ENCODE assay signal across 7 mouse cellular contexts in genomic region chr11:3963610-3964415, GRCm38 (mm10). TPM values are rescaled to one million over a fixed set of nuclear protein-coding genes. Genes with fewer than 3 reads are reported as not detected.
DNase-seq lines count a peak whose midpoint lies in the region; ATAC-seq and TF ChIP-seq lines count a peak whose summit lies in the region.

Gene Pes1, plus strand, starts transcription at chr11:3963975.

- peaks cover 22% of the 10 kb centered on the region for H3K36me3 ChIP-seq in embryonic facial prominence, embryonic 10.5 days (replicated peaks)
- 0 out of 2 replicates have a peak, but pooled peaks cover 4% of the 10 kb centered on the region for H3K36me3 ChIP-seq in intestine, postnatal 0 days (ENCODE audit: control insufficient read depth, insufficient read depth)
- H3K36me3 ChIP-seq in midbrain, embryonic 12.5 days = peaks cover 7% of the 10 kb centered on the region
- H3K36me3 ChIP-seq in small intestine, adult 2 months (ENCODE audit: control insufficient read depth, insufficient read depth, low read length) = no peaks in the 10 kb centered on the region

- H3K9ac ChIP-seq in intestine, postnatal 0 days (ENCODE audit: low read depth, low read length) = peak within 1 kb of the TSS; percentile 59
- peak within 1 kb of the TSS; percentile 76 for H3K9ac ChIP-seq in midbrain, embryonic 12.5 days (replicated peaks)

- no peak for TF ChIP-seq CTCF in intestine, postnatal 0 days (IDR thresholded peaks at IDR 0.05; ENCODE audit: low read depth)
- no peak for TF ChIP-seq CTCF in small intestine, adult 2 months (IDR thresholded peaks at IDR 0.05; ENCODE audit: extremely low read depth, insufficient read length, insufficient replicate concordance, low read depth, low read length)

- H3K9me3 ChIP-seq in embryonic facial prominence, embryonic 10.5 days = no peaks in the 10 kb centered on the region
- H3K9me3 ChIP-seq in intestine, postnatal 0 days (ENCODE audit: control insufficient read depth) = no peaks in the 10 kb centered on the region
- H3K9me3 ChIP-seq in midbrain, embryonic 12.5 days = no peaks in the 10 kb centered on the region

- peak; percentile 34; the same call in 1 of the 2 replicates for TF ChIP-seq POLR2A in small intestine, adult 2 months (IDR thresholded peaks at IDR 0.05; ENCODE audit: low read depth, low read length)

- peaks cover 19% of the 10 kb centered on the region for H3K4me1 ChIP-seq in embryonic facial prominence, embryonic 10.5 days
- peaks cover 3% of the 10 kb centered on the region; the same call in 1 of the 2 replicates for H3K4me1 ChIP-seq in intestine, postnatal 0 days (replicated peaks; ENCODE audit: control insufficient read depth, insufficient read depth, low read length)
- H3K4me1 ChIP-seq in midbrain, embryonic 12.5 days = peaks cover 16% of the 10 kb centered on the region
- peaks cover 3% of the 10 kb centered on the region; the same call in 1 of the 2 replicates for H3K4me1 ChIP-seq in small intestine, adult 2 months (ENCODE audit: control insufficient read depth, insufficient read depth, insufficient read length, low read length)

- 1% methylated on average over 31 of the region's 31 CpGs for WGBS in embryonic facial prominence, embryonic 10.5 days
- WGBS in intestine, postnatal 0 days = under 1% methylated on average over 31 of the region's 31 CpGs
- under 1% methylated on average over 31 of the region's 31 CpGs for WGBS in midbrain, embryonic 12.5 days
- WGBS in small intestine, adult 2 months = under 1% methylated on average over 31 of the region's 31 CpGs

- DNase-seq in adrenal gland, postnatal 10 days = peak; percentile 84
- peak; percentile 80 for DNase-seq in embryonic facial prominence, embryonic 10.5 days (ENCODE audit: low spot score)
- DNase-seq in gonadal fat pad, adult 2 months (ENCODE audit: low read depth) = peak; percentile 45
- peak; percentile 71 for DNase-seq in left cerebral cortex, postnatal 4 days

- H3K4me2 ChIP-seq in intestine, postnatal 0 days (replicated peaks; ENCODE audit: low read depth) = peak within 1 kb of the TSS; percentile 77
- peak within 1 kb of the TSS; percentile 90 for H3K4me2 ChIP-seq in midbrain, embryonic 12.5 days (replicated peaks)

- H3K4me3 ChIP-seq in embryonic facial prominence, embryonic 10.5 days = peak within 1 kb of the TSS; percentile 85
- peak within 1 kb of the TSS; percentile 64 for H3K4me3 ChIP-seq in intestine, postnatal 0 days (ENCODE audit: low read depth, low read length)
- peak within 1 kb of the TSS; percentile 89 for H3K4me3 ChIP-seq in midbrain, embryonic 12.5 days
- H3K4me3 ChIP-seq in small intestine, adult 2 months (ENCODE audit: low read depth, low read length) = peak within 1 kb of the TSS; percentile 94

- ATAC-seq in intestine, postnatal 0 days = peak; percentile 89
- peak; percentile 94 for ATAC-seq in midbrain, embryonic 12.5 days (ENCODE audit: low FRiP score, low read depth)

- H3K27ac ChIP-seq in embryonic facial prominence, embryonic 10.5 days (replicated peaks) = peak within 1 kb of the TSS; percentile 90
- H3K27ac ChIP-seq in intestine, postnatal 0 days (ENCODE audit: low read depth, low read length) = peak within 1 kb of the TSS; percentile 68
- peak within 1 kb of the TSS; percentile 54 for H3K27ac ChIP-seq in midbrain, embryonic 12.5 days (replicated peaks)
- H3K27ac ChIP-seq in small intestine, adult 2 months (ENCODE audit: insufficient read depth, low read depth, low read length) = peak within 1 kb of the TSS; percentile 39; the same call in 1 of the 2 replicates

- H3K27me3 ChIP-seq in embryonic facial prominence, embryonic 10.5 days (replicated peaks; ENCODE audit: low read depth, poor library complexity, severe bottlenecking) = no peaks in the 10 kb centered on the region
- no peaks in the 10 kb centered on the region for H3K27me3 ChIP-seq in intestine, postnatal 0 days (replicated peaks; ENCODE audit: control insufficient read depth, insufficient read depth, low read length)
- H3K27me3 ChIP-seq in midbrain, embryonic 12.5 days = 0 out of 2 replicates have a peak, but pooled peaks cover 6% of the 10 kb centered on the region
- no peaks in the 10 kb centered on the region for H3K27me3 ChIP-seq in small intestine, adult 2 months (ENCODE audit: control insufficient read depth, insufficient read depth, low read length)

- intact Hi-C loops in left cerebral cortex, postnatal 4 days (cut with DNase I) = no loop called here

RNA-seq across cellular contexts. Expression of gene Pes1, which starts in this region (rescaled TPM):
- total RNA-seq in adrenal gland, postnatal 10 days (2021) = 10 to 100 TPM; 54.7 to 63.4 TPM
- polyA plus RNA-seq in embryonic facial prominence, embryonic 10.5 days (2016; fragmentation: Nextera tagmentation; extraction: Ambion mirVana) = 108 and 119 TPM in 2 replicates
- 33.2 and 38.7 TPM in 2 replicates for polyA plus RNA-seq in gonadal fat pad, adult 2 months (2012; rRNA removed)
- polyA plus RNA-seq in intestine, postnatal 0 days (2015; fragmentation: Nextera tagmentation; extraction: Ambion mirVana) = 27.6 and 31.8 TPM in 2 replicates
- total RNA-seq in left cerebral cortex, postnatal 4 days (2021) = 10 to 100 TPM; 55.8 to 56.3 TPM
- polyA plus RNA-seq in midbrain, embryonic 12.5 days (2016; fragmentation: Nextera tagmentation; extraction: Ambion mirVana) = 71.2 and 75.3 TPM in 2 replicates
- polyA plus RNA-seq in small intestine, adult 2 months (2012; rRNA removed) = 11.2 and 17.8 TPM in 2 replicates

Comparison
In these comparisons a context has a peak if more than half of its experiments do, and no peak if none do; other contexts are left out.
1. Peak in every context shown above with its lines: DNase-seq, ATAC-seq, H3K4me3 ChIP-seq and H3K27ac ChIP-seq.
2. H3K27ac ChIP-seq: peak in every context shown above with its lines; median percentile 90 in embryonic facial prominence, embryonic 10.5 days; 68 in intestine, postnatal 0 days; 54 in midbrain, embryonic 12.5 days; 39 in small intestine, adult 2 months.